Mouse (Mus musculus): Measurements from ENCODE around the gene Slc8a3. TPM values are rescaled to one million over a fixed set of nuclear protein-coding genes. Genes with fewer than 3 reads are reported as not detected.

Gene Slc8a3
- total and polyA plus RNA-seq, 3 experiments = not detected

GRCm38 (mm10) chr12:81321021-81321420 lies 12.0 kb downstream of the Slc8a3 start (continued):
- no peak for TF ChIP-seq ELF1 (IDR thresholded peaks at IDR 0.05; ENCODE audit: low read depth, low read length)

- H3K27ac ChIP-seq (ENCODE audit: control insufficient read depth, low read depth, low read length) = no peak overlapping the region
- H3K27me3 ChIP-seq (ENCODE audit: control insufficient read depth in 1 of 2, insufficient read depth in 2 of 2, low read length in 2 of 2) = peaks cover 0 to 6% of the 10 kb centered on the region in 2 experiments
- H3K79me2 ChIP-seq (ENCODE audit: control insufficient read depth, insufficient read depth, low read length, poor library complexity) = no peaks in the 10 kb centered on the region
- DNase-seq (ENCODE audit: low read depth, low spot score) = no peak
- H3K4me3 ChIP-seq (ENCODE audit: control insufficient read depth in 1 of 2, insufficient read depth in 1 of 2, low read depth in 2 of 2, low read length in 2 of 2) = no peak overlapping the region
- no peak overlapping the region for H3K9ac ChIP-seq (ENCODE audit: control insufficient read depth, low read depth, low read length, poor library complexity, severe bottlenecking)
- H3K36me3 ChIP-seq (ENCODE audit: control insufficient read depth in 1 of 2, insufficient read depth in 2 of 2, low read length in 2 of 2) = no peaks in the 10 kb centered on the region
- TF ChIP-seq RAD21 (IDR thresholded peaks at IDR 0.05; ENCODE audit: low read depth, low read length) (no peak), MXI1 (IDR thresholded peaks at IDR 0.05; ENCODE audit: low read depth, low read length) (no peak), POLR2A (IDR thresholded peaks at IDR 0.05; ENCODE audit: control insufficient read depth in 1 of 2, insufficient read depth in 1 of 2, low read depth in 1 of 2, low read length in 2 of 2, poor library complexity in 1 of 2) (no peak), SIN3A (IDR thresholded peaks at IDR 0.05; ENCODE audit: low read length) (no peak), NRF1 (IDR thresholded peaks at IDR 0.05; ENCODE audit: insufficient read depth, low read depth, low read length, poor library complexity, severe bottlenecking) (no peak), CHD1 (IDR thresholded peaks at IDR 0.05; ENCODE audit: low read depth, low read length) (no peak), ZMIZ1 (IDR thresholded peaks at IDR 0.05; ENCODE audit: low read depth, low read length) (no peak), HCFC1 (IDR thresholded peaks at IDR 0.05; ENCODE audit: low read depth, low read length) (no peak), RCOR1 (IDR thresholded peaks at IDR 0.05; ENCODE audit: low read depth, low read length) (no peak), ZC3H11A (IDR thresholded peaks at IDR 0.05; ENCODE audit: low read depth, low read length) (no peak), POLR2AphosphoS5 (IDR thresholded peaks at IDR 0.05; ENCODE audit: borderline replicate concordance, low read depth, low read length) (no peak), EP300 (IDR thresholded peaks at IDR 0.05; ENCODE audit: low read depth in 1 of 2, low read length in 2 of 2) (no peak), TCF12 (IDR thresholded peaks at IDR 0.05; ENCODE audit: low read depth, low read length) (no peak)
- H3K4me1 ChIP-seq (ENCODE audit: control insufficient read depth in 1 of 2, insufficient read depth in 2 of 2, low read length in 2 of 2) = no peaks in the 10 kb centered on the region
- H3K9me3 ChIP-seq (replicated peaks; ENCODE audit: insufficient read depth, low read length) = no peaks in the 10 kb centered on the region
These were observed 15.2 kb downstream of the Slc8a3 start for GRCm38 (mm10) chr12:81317811-81318210.

- TF ChIP-seq JUND (IDR thresholded peaks at IDR 0.05; ENCODE audit: low read depth, low read length) = no peak
- no peak for TF ChIP-seq CHD2 (IDR thresholded peaks at IDR 0.05; ENCODE audit: low read length)
- TF ChIP-seq UBTF (IDR thresholded peaks at IDR 0.05; ENCODE audit: borderline replicate concordance, insufficient read depth, low read depth, low read length) = no peak
- TF ChIP-seq EP300 (IDR thresholded peaks at IDR 0.05; ENCODE audit: low read depth in 1 of 2, low read length in 2 of 2) = no peak
- no peak for TF ChIP-seq USF2 (IDR thresholded peaks at IDR 0.05; ENCODE audit: borderline replicate concordance in 1 of 2, insufficient read depth in 1 of 2, low read depth in 1 of 2, low read length in 2 of 2)
- Histone ChIP-seq H3K27me3 (ENCODE audit: control insufficient read depth in 1 of 2, insufficient read depth in 2 of 2, low read length in 2 of 2) (peaks cover 2 to 6% of the 10 kb centered on the region in 2 experiments), H3K4me1 (ENCODE audit: control insufficient read depth in 1 of 2, insufficient read depth in 2 of 2, low read length in 2 of 2) (no peaks in the 10 kb centered on the region), H3K36me3 (ENCODE audit: control insufficient read depth in 1 of 2, insufficient read depth in 2 of 2, low read length in 2 of 2) (no peaks in the 10 kb centered on the region), H3K9ac (ENCODE audit: control insufficient read depth, low read depth, low read length, poor library complexity, severe bottlenecking) (no peak overlapping the region), H3K79me2 (ENCODE audit: control insufficient read depth, insufficient read depth, low read length, poor library complexity) (no peaks in the 10 kb centered on the region), H3K4me3 (ENCODE audit: control insufficient read depth in 1 of 2, insufficient read depth in 1 of 2, low read depth in 2 of 2, low read length in 2 of 2) (no peak overlapping the region), H3K27ac (ENCODE audit: control insufficient read depth, low read depth, low read length) (no peak overlapping the region), H3K9me3 (replicated peaks; ENCODE audit: insufficient read depth, low read length) (no peaks in the 10 kb centered on the region)
- DNase-seq (ENCODE audit: low read depth, low spot score) = no peak
These were observed 17.0 kb downstream of the Slc8a3 start for GRCm38 (mm10) chr12:81315953-81316352.
